Mouse (Mus musculus): ENCODE measurements at regions not wholly inside any gene's neighbourhood (a gene's known extent, or its start where the extent isn't known, plus 50 kb on each side); places are given as distances from the start of the nearest gene placed in this dataset.
A peak's percentile ranks its signal among the peaks of the same experiment; 100 is the strongest.
"Not testable (repeated sequence)": the region's sequence is repeated elsewhere in the genome, so short reads cannot be mapped to it uniquely, and the experiment has no call there.

GRCm38 (mm10) chr8:102223097-102223496 is 562.3 kb downstream of the Cdh11 start:
- DNase-seq (ENCODE audit: low spot score in 2 of 2), result no peak

DNA sequence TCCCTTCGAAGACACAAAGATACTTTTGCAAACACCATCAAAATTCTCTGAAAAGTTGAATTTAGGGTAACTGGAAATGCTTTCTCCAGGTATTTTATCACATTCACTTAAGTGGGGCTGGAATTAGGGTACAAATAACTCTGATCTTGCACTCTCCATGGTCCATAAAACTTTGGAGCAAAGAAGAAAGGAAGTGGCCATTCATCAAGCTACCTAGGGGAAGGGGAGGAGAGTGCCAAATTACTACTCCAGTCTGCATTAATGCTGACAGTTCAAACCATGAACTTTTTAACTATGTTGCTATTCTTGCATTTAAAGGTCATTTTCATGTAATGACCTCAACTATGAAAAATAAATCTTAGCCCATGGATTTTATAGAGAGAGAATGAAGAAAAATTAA is 579.8 kb downstream of the Cdh11 start:
- DNase-seq (ENCODE audit: low spot score in 2 of 2), result no peak

GRCm38 (mm10) chr8:102159541-102160197 is 625.8 kb downstream of the Cdh11 start:
- no peak for DNase-seq (ENCODE audit: low spot score in 2 of 2)

GRCm38 (mm10) chr8:102118657-102119056 is 666.8 kb downstream of the Cdh11 start:
- DNase-seq (ENCODE audit: low spot score in 2 of 2), result no peak

GRCm38 (mm10) chr8:102116846-102117403 is 668.5 kb downstream of the Cdh11 start:
- no peak for DNase-seq (ENCODE audit: low spot score in 2 of 2)

- no peak for DNase-seq (ENCODE audit: low spot score in 2 of 2)
Observed at GRCm38 (mm10) chr8:102103773-102104172, 681.7 kb downstream of the Cdh11 start.

DNA sequence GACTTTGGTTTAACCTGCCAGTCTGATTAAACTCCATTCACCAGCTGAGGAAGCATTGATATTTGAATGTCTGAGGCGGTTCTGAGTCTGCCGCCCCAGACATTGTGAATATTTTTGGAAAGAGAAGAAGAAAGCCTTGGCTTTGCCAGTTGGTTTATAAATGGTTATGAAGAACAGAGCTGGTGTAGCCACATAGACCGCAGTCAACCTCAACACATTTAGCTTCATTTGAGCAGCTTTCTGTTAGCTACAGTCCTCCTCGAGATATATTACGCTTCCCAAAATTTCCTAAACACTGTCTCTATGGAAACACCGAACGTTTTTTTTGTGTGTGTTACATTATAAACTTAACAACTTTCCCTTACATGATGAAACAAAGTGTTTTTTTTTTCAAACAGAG is 688.7 kb downstream of the Cdh11 start:
- DNase-seq (ENCODE audit: low spot score in 2 of 2), result no peak

GRCm38 (mm10) chr8:102085927-102086326 is 699.5 kb downstream of the Cdh11 start:
- DNase-seq (ENCODE audit: low spot score in 2 of 2), result peak in 1 of 2 experiments; percentile 12

GRCm38 (mm10) chr8:102075611-102076010 is 709.8 kb downstream of the Cdh11 start:
- no peak for DNase-seq (ENCODE audit: low spot score in 2 of 2)

GRCm38 (mm10) chr8:102064137-102064536 is 721.3 kb downstream of the Cdh11 start:
- DNase-seq (ENCODE audit: low spot score in 2 of 2), result no peak

DNA sequence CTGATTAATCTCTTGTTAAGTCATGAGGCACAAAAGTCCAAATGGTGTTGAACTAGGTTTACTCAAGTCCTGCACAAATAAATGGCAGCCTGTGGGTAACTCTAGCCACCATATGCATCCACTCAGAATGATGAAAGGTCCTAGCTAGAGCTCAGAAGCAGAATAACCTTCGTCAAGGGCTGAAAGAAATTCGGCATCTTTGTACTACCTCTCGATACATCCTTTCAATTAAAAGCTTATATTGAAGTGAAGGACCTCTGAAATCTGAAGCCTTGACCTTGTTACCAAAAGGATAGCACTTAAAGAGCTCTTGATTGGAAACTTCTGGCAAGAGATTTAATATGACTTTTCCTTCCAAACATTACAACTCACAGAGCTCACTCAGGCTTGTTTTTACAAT is 732.0 kb downstream of the Cdh11 start:
- no peak for DNase-seq (ENCODE audit: low spot score in 2 of 2)

GRCm38 (mm10) chr8:102026956-102027927 is 758.2 kb downstream of the Cdh11 start:
- DNase-seq (ENCODE audit: low spot score in 2 of 2), result no peak

- DNase-seq (ENCODE audit: low spot score in 2 of 2), result no peak
Observed at GRCm38 (mm10) chr8:102024472-102024871, 761.0 kb downstream of the Cdh11 start.

- DNase-seq (ENCODE audit: low spot score in 2 of 2), result peak in 1 of 2 experiments; percentile 7
Observed at GRCm38 (mm10) chr8:102017776-102018175, 767.7 kb downstream of the Cdh11 start.

DNA sequence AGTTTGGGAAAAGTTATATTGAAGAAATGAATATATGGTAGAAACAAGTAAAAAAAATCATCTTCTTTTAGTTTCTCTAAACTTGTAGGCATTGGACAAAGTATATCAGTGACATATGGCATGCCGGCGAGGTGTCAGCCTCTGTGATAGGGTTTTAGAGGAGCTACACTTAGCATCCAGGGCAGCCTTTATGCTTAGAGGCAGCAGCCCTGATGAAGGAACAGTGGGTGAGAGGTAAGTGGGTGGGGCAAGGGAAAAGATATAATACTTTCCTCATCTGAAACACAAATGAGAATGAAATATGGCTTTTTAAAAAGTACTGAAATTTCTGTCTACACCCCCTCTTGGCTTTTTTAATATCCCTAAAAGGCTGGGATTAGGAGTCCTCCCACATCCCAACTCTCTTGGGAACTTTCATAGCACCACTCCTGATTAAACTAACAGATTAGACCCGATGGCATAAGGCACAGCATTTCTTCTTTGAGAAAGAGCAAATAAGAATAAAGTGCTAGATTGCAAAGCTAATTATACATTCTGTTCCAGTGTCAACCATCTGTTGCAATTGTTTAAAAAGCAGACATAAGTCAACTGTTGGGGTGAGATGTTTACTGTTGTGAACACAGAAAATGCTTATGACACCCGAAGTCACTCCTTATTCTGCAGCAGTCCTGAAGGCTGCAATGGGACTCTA is 785.0 kb downstream of the Cdh11 start:
- peak in 1 of 2 experiments; percentile 4 for DNase-seq (ENCODE audit: low spot score in 2 of 2)

DNA sequence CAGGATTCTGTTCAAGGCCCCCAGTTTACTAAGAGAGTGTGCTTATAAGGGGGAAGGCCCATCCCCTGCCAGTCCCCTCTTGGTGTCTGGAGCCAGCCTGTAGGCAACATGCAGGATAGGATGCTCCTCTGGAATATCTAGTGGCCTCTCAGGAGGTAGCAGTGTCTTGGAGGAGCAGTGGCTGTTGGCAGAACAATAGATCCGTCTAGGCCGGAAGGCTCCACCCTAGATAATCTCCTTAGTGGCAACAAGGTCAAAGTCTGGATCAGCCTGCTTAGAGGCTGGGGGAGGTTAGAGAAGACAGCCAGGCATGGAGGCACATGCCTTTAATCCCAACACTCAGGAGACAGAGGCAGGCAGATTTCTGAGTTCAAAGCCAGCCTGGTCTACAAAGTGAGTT is 788.7 kb downstream of the Cdh11 start:
- not testable (repeated sequence) for DNase-seq (ENCODE audit: low spot score in 2 of 2)

DNA sequence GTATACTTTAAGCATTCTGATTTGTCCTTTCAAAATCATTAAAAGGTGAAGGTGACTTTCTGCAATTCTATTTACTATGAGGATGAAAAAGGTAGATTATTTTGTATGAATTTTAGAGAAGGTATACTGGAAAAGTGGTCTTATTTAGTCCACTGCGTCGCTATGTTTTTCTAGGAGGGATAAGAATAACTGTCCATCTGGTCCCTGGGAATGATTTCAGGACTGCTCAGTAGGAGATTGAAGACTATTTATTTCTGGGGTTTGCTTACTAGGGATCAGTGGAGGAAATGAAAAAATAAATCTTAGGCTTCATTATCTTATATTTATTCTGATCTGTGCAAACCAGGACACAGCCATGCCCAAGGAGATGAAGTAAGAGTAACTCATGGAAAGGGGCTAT is 828.6 kb downstream of the Cdh11 start:
- no peak for DNase-seq (ENCODE audit: low spot score in 2 of 2)

DNA sequence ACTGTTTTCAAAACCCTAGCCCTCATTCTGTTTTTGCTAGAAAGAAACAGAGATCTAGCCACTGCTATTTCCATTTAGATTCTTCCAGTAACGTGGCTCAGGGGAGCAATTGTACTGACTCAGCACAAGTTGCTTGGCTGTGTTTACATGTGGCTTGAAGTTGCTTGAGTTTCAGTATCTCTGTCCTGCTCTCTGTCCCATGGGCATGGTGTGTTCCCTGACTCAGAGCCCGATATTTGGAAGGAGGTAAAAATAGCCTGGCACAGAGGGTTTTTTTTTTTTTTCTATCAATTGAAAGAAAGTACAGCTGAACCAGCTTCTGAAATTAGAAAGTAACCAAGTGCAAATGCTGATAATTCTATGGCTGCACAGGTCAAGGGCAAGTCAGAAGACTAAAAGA is 834.8 kb downstream of the Cdh11 start:
- DNase-seq (ENCODE audit: low spot score in 2 of 2), result no peak

GRCm38 (mm10) chr8:101937859-101938258 is 847.6 kb downstream of the Cdh11 start:
- DNase-seq (ENCODE audit: low spot score in 2 of 2), result no peak

- DNase-seq (ENCODE audit: low spot score in 2 of 2), result no peak
Observed at GRCm38 (mm10) chr8:101913665-101914064, 871.8 kb downstream of the Cdh11 start.

Measured in layer of hippocampus, adult 8-10 months (tissue).